Mouse (Mus musculus): ENCODE data around the gene Shc4.

- TF ChIP-seq MAX (IDR thresholded peaks at IDR 0.05; ENCODE audit: low read depth) (no peak), USF1 (IDR thresholded peaks at IDR 0.05; ENCODE audit: low read depth) (no peak), POLR2A (IDR thresholded peaks at IDR 0.05; ENCODE audit: insufficient read length, low read depth) (no peak), MYOG (IDR thresholded peaks at IDR 0.05; ENCODE audit: control insufficient read depth in 1 of 3, insufficient read depth in 1 of 3, insufficient read length in 2 of 3, low read depth in 2 of 3) (peak in 2 of 3 experiments; percentile 42 to 88), POLR2AphosphoS2 (IDR thresholded peaks at IDR 0.05; ENCODE audit: insufficient read length, low read depth) (no peak), CEBPB (IDR thresholded peaks at IDR 0.05; ENCODE audit: insufficient read depth, poor library complexity, severe bottlenecking) (no peak), TCF3 (IDR thresholded peaks at IDR 0.05; ENCODE audit: insufficient read length, low read depth) (no peak), TCF12 (IDR thresholded peaks at IDR 0.05; ENCODE audit: insufficient read depth, poor library complexity, severe bottlenecking) (no peak), SRF (IDR thresholded peaks at IDR 0.05; ENCODE audit: control insufficient read depth, insufficient read length, low read depth) (no peak), E2F4 (IDR thresholded peaks at IDR 0.05; ENCODE audit: insufficient read depth) (no peak)
Measured at GRCm38 (mm10) chr2:125681811-125682210, 42.1 kb downstream of the Shc4 start.

All from myocyte (in vitro differentiated cells).